Mouse (Mus musculus) heart, postnatal 4 days (tissue): ENCODE measurements around the gene Mageb3. TPM values are rescaled to one million over a fixed set of nuclear protein-coding genes. Genes with fewer than 3 reads are reported as not detected.
"Not testable (repeated sequence)": the region's sequence is repeated elsewhere in the genome, so short reads cannot be mapped to it uniquely, and the experiment has no call there.

ENCODE experiments used
- DNase-seq: peaks from one replicate; pipeline ENCODE4 v3.0.0; 2021
- total RNA-seq, 2 experiments: library from RNA; stranded (reverse); gene quantifications; 2 replicates each; pipeline ENCODE4 v1.2.3; 2021

The Mageb3 gene
- under 1 TPM; 0.18 to 0.29 TPM for total RNA-seq

- peak; percentile 99 for DNase-seq
Observed at GRCm38 (mm10) chr2:121955765-121956223, at the start of gene Mageb3, which contains the start of gene Ctdspl2. Gene Mageb3, minus strand, starts transcription at chr2:121956092. Gene Ctdspl2, plus strand, starts transcription at chr2:121956001.

- DNase-seq, result no peak
Observed at GRCm38 (mm10) chr2:121995738-121996137, 39.8 kb upstream of the Mageb3 start.

- DNase-seq, result no peak
Observed at GRCm38 (mm10) chr2:121957216-121957792, 1.4 kb upstream of the Mageb3 start.

GRCm38 (mm10) chr2:121956224-121957018 is 529 bp upstream of the Mageb3 start:
- peak; percentile 97 for DNase-seq

- DNase-seq, result no peak
Observed at GRCm38 (mm10) chr2:121954971-121955656, 778 bp downstream of the Mageb3 start.

- DNase-seq, result no peak
Observed at GRCm38 (mm10) chr2:121943364-121943763, 12.5 kb downstream of the Mageb3 start.

GRCm38 (mm10) chr2:121937624-121938023 is 18.3 kb downstream of the Mageb3 start:
- not testable (repeated sequence) for DNase-seq

- no peak for DNase-seq
Observed at GRCm38 (mm10) chr2:121916047-121916970, 39.6 kb downstream of the Mageb3 start.

GRCm38 (mm10) chr2:121909975-121910374 is 45.9 kb downstream of the Mageb3 start:
- DNase-seq, result no peak

Other genes with a start within 250 kb of the Mageb3 start
- 100 to 1,000 TPM; 161 to 204 TPM for gene Frmd5, start 149.0 kb downstream of the Mageb3 start, total RNA-seq
- 10 to 100 TPM; 28.7 to 30.0 TPM for gene Casc4, start 89.1 kb downstream of the Mageb3 start, total RNA-seq
- 10 to 100 TPM; 35.4 to 37.7 TPM for gene Ctdspl2, start 91 bp downstream of the Mageb3 start, total RNA-seq
- 10 to 100 TPM; 21.1 to 21.9 TPM for gene Eif3j1, start 72.5 kb upstream of the Mageb3 start, total RNA-seq
- 10 to 100 TPM; 12.2 TPM for gene Spg11, start 162.3 kb upstream of the Mageb3 start, total RNA-seq
- gene B2m, start 191.6 kb upstream of the Mageb3 start, total RNA-seq, result 100 to 1,000 TPM; 114 to 125 TPM
- not detected for gene Trim69, start 204.6 kb upstream of the Mageb3 start, total RNA-seq
- not detected for gene Patl2, start 230.1 kb upstream of the Mageb3 start, total RNA-seq
- gene Terb2, start 230.2 kb upstream of the Mageb3 start, total RNA-seq, result not detected